Mouse (Mus musculus) C2C12 (cell line): ENCODE measurements around the gene Plscr4.

Experiments used
- CEBPB ChIP-seq: IDR thresholded peaks from one replicate; pipeline ENCODE4 v1.6.1; 2011; ENCODE audit warnings: low read depth, mild to moderate bottlenecking, control low read depth, moderate library complexity
- CTCF ChIP-seq: IDR thresholded peaks from one replicate; pipeline ENCODE4 v1.5.1; 2011; ENCODE audit not compliant: control insufficient read depth, insufficient read depth, insufficient read length
- MYOD1 ChIP-seq: IDR thresholded peaks from one replicate; pipeline ENCODE4 v1.6.1; 2011; ENCODE audit warnings: low read depth; ENCODE audit not compliant: control insufficient read depth, insufficient read length
- MYOG ChIP-seq: IDR thresholded peaks from one replicate; pipeline ENCODE4 v1.6.1; 2011; ENCODE audit not compliant: control insufficient read depth, insufficient read length; ENCODE audit errors: extremely low read depth

DNA sequence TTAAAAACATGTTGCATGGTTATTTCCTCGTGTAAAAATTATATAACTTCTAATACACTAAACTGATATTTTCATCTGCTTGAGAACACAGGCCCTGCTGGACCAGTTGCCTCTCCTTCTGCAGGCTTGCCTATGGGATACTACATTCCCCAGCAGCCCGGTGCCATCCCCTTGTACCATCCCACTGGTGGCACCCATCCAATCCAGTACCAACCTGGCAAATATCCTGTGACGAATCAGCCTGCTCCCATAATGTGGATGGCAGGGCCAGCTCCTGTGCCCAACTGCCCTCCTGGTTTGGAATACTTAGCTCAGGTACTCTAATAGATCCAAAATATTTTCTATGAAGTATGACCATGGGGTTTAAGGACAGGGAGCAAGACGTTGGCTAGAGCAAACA, 25.4 kb downstream of the Plscr4 start:
- TF ChIP-seq CTCF (no peak), CEBPB (no peak), MYOD1 (no peak), MYOG (no peak)
